Mouse (Mus musculus) stomach, postnatal 0 days (tissue): ENCODE data around the gene Eme2. TPM values are rescaled to one million over a fixed set of nuclear protein-coding genes. Genes with fewer than 3 reads are reported as not detected.

Experiments
- ATAC-seq: fragments of 200-750 bp; cut with Nextera tagmentation; 2 replicates; pipeline ENCODE4 v1.8.0; 2017; ENCODE audit not compliant: low FRiP score, low TSS enrichment
- DNase-seq: peaks from one replicate; pipeline ENCODE4 v3.0.0-alpha.2; 2016; ENCODE audit warnings: low spot score
- H3K27ac ChIP-seq: fragments of 300-500 bp; sonication (generic); replicated peaks from 2 replicates; pipeline ENCODE4 v1.5.1; 2014; ENCODE audit warnings: mild to moderate bottlenecking, control low read depth
- H3K27me3 ChIP-seq: fragments of 300-500 bp; sonication (generic); 2 replicates; pipeline ENCODE4 v1.6.1; 2014; ENCODE audit warnings: low read length; ENCODE audit not compliant: control insufficient read depth, insufficient read depth
- H3K36me3 ChIP-seq: fragments of 300-500 bp; sonication (generic); 2 replicates; pipeline ENCODE4 v1.6.1; 2014; ENCODE audit warnings: low read length, mixed read lengths; ENCODE audit not compliant: control insufficient read depth, insufficient read depth
- H3K4me1 ChIP-seq: fragments of 300-500 bp; sonication (generic); replicated peaks from 2 replicates; pipeline ENCODE4 v1.6.1; 2014; ENCODE audit warnings: antibody characterized with exemption; ENCODE audit not compliant: control insufficient read depth, insufficient read depth
- H3K4me2 ChIP-seq: fragments of 300-500 bp; sonication (generic); replicated peaks from 2 replicates; pipeline ENCODE4 v1.6.1; 2014; ENCODE audit warnings: low read depth, mild to moderate bottlenecking, control low read depth, moderate library complexity
- H3K4me3 ChIP-seq: fragments of 300-500 bp; sonication (generic); 2 replicates; pipeline ENCODE4 v1.5.1; 2014; ENCODE audit warnings: low read depth, low read length, control low read depth
- H3K9ac ChIP-seq: fragments of 300-500 bp; sonication (generic); 2 replicates; pipeline ENCODE4 v1.6.1; 2014; ENCODE audit warnings: mild to moderate bottlenecking, low read length, control low read depth, mixed read lengths
- H3K9me3 ChIP-seq: fragments of 300-500 bp; sonication (generic); 2 replicates; pipeline ENCODE4 v1.6.1; 2016; ENCODE audit warnings: low read length; ENCODE audit not compliant: control insufficient read depth
- CTCF ChIP-seq: IDR thresholded peaks from 2 replicates; pipeline ENCODE4 v1.5.1; 2016; ENCODE audit warnings: antibody characterized with exemption, low read depth, mild to moderate bottlenecking, moderate library complexity
- EP300 ChIP-seq: optimal IDR thresholded peaks from 2 replicates; pipeline ENCODE3; 2016; ENCODE audit warnings: antibody characterized with exemption
- WGBS: fragments of 180-500 bp; shearing (Covaris S2); extraction: QIAGEN DNeasy Blood & Tissue Kit; methylation state at CpG from one replicate; pipeline ENCODE4 v1.1.7; 2014; 5-methylcytosine and 5-hydroxymethylcytosine counted together
- polyA plus RNA-seq: library from polyadenylated mRNA; unstranded; fragments of >200 nt; fragmentation: Nextera tagmentation; extraction: Ambion mirVana; gene quantifications from 2 replicates; pipeline ENCODE4 v1.2.1, GENCODE M21; 2015

The Eme2 gene
- polyA plus RNA-seq, 1 experiment from 2014 or later, result 15.6 TPM

- TF ChIP-seq CTCF (no peak), EP300 (no peak)
- 82% methylated on average over 19 of the region's 19 CpGs for WGBS
- no peak overlapping the region for H3K4me3 ChIP-seq
These were observed 4.5 kb downstream of the Eme2 start for GRCm38 (mm10) chr17:24890151-24891092.

GRCm38 (mm10) chr17:24888862-24889261, 6.0 kb downstream of the Eme2 start:
- no peaks in the 10 kb centered on the region for H3K9me3 ChIP-seq
- WGBS, result 82% methylated on average over 3 of the region's 3 CpGs
- no peak overlapping the region for H3K4me3 ChIP-seq
- no peak for TF ChIP-seq CTCF
- no peak for TF ChIP-seq EP300
- H3K36me3 ChIP-seq, result peaks cover 10% of the 10 kb centered on the region
- no peaks in the 10 kb centered on the region for H3K27me3 ChIP-seq
- no peak overlapping the region for H3K4me2 ChIP-seq
- H3K27ac ChIP-seq, result no peak overlapping the region
- peaks cover 3% of the 10 kb centered on the region for H3K4me1 ChIP-seq
- no peak overlapping the region for H3K9ac ChIP-seq
- DNase-seq, result no peak
- no peak for ATAC-seq

More at GRCm38 (mm10) chr17:24890151-24891092, 4.5 kb downstream of the Eme2 start:
- no peak overlapping the region for H3K4me2 ChIP-seq
- no peaks in the 10 kb centered on the region for H3K9me3 ChIP-seq
- DNase-seq (no peak), ATAC-seq (no peak)
- H3K27ac ChIP-seq, result no peak overlapping the region
- H3K36me3 ChIP-seq, result peaks cover 8% of the 10 kb centered on the region; the same call in 1 of the 2 replicates
- H3K4me1 ChIP-seq, result peaks cover 1% of the 10 kb centered on the region
- H3K9ac ChIP-seq, result no peak overlapping the region
- H3K27me3 ChIP-seq, result no peaks in the 10 kb centered on the region

GRCm38 (mm10) chr17:24887291-24888080, 7.4 kb downstream of the Eme2 start:
- no peak for TF ChIP-seq CTCF
- TF ChIP-seq EP300, result no peak
- H3K27ac ChIP-seq, result peak overlapping the region; percentile 86
- ATAC-seq, result no peak
- WGBS, result 60% methylated on average over 18 of the region's 18 CpGs
- peaks cover 11% of the 10 kb centered on the region for H3K36me3 ChIP-seq
- H3K9me3 ChIP-seq, result no peaks in the 10 kb centered on the region
- H3K4me3 ChIP-seq, result peak overlapping the region; percentile 85
- no peaks in the 10 kb centered on the region for H3K27me3 ChIP-seq
- peaks cover 3% of the 10 kb centered on the region for H3K4me1 ChIP-seq
- H3K4me2 ChIP-seq, result peak overlapping the region; percentile 90
- DNase-seq, result no peak
- peak overlapping the region; percentile 82 for H3K9ac ChIP-seq

- WGBS, result under 1% methylated on average over 18 of the region's 18 CpGs
- DNase-seq, result no peak
- Histone ChIP-seq H3K4me2 (peak overlapping the region; percentile 90), H3K36me3 (peaks cover 10% of the 10 kb centered on the region), H3K9me3 (no peaks in the 10 kb centered on the region), H3K4me1 (peaks cover 3% of the 10 kb centered on the region), H3K9ac (peak overlapping the region; percentile 82), H3K27me3 (no peaks in the 10 kb centered on the region), H3K4me3 (peak overlapping the region; percentile 85), H3K27ac (peak overlapping the region; percentile 86)
- ATAC-seq, result peak; percentile 24
- TF ChIP-seq EP300, result no peak
- no peak for TF ChIP-seq CTCF
These were observed 8.0 kb downstream of the Eme2 start for GRCm38 (mm10) chr17:24886932-24887271.

- H3K4me3 ChIP-seq, result peak within 1 kb of the TSS; percentile 85
- peaks cover 10% of the 10 kb centered on the region for H3K36me3 ChIP-seq
- peak; percentile 96 for TF ChIP-seq EP300
- peak; percentile 33 for TF ChIP-seq CTCF
- under 1% methylated on average over 69 of the region's 69 CpGs for WGBS
- no peaks in the 10 kb centered on the region for H3K27me3 ChIP-seq
- DNase-seq (peak; percentile 99), ATAC-seq (peak; percentile 96)
- peak within 1 kb of the TSS; percentile 83 for H3K9ac ChIP-seq
- peaks cover 3% of the 10 kb centered on the region for H3K4me1 ChIP-seq
- H3K9me3 ChIP-seq, result no peaks in the 10 kb centered on the region
- peak within 1 kb of the TSS; percentile 86 for H3K27ac ChIP-seq
- H3K4me2 ChIP-seq, result peak within 1 kb of the TSS; percentile 90
These were observed 8.6 kb downstream of the Eme2 start, which contains the start of the genes Nubp2 and Spsb3 for GRCm38 (mm10) chr17:24886134-24886931. Gene Nubp2, minus strand, starts transcription at chr17:24886349. Gene Spsb3, plus strand, starts transcription at chr17:24886643.
